Mouse (Mus musculus) MEL (cell line): Measurements from ENCODE around the gene Olfr1444. TPM values are rescaled to one million over a fixed set of nuclear protein-coding genes. Genes with fewer than 3 reads are reported as not detected.

Experiments
- DNase-seq: peaks from one replicate; pipeline ENCODE4 v3.0.0; 2011; ENCODE audit warnings: low read depth, low spot score
- H3K27ac ChIP-seq: 2 replicates; pipeline ENCODE4 v1.5.1; 2012; ENCODE audit warnings: low read depth, mild to moderate bottlenecking, control low read depth, low read length, moderate library complexity; ENCODE audit not compliant: control insufficient read depth
- H3K27me3 ChIP-seq, 2 experiments: fragments of 150-350 bp in 1 of 2; sonication (generic) in 1 of 2; 2 replicates each; pipeline ENCODE4 v1.6.1; 2012; ENCODE audit warnings: low read length in 2 of 2, mild to moderate bottlenecking in 2 of 2, improper control_type of control experiment in 1 of 2, moderate library complexity in 1 of 2; ENCODE audit not compliant: insufficient read depth in 2 of 2, control insufficient read depth in 1 of 2
- H3K36me3 ChIP-seq, 2 experiments: 2 replicates each; pipeline ENCODE4 v1.6.1; 2012 to 2014; ENCODE audit warnings: low read length in 2 of 2, improper control_type of control experiment in 1 of 2, inconsistent platforms in 1 of 2, mild to moderate bottlenecking in 1 of 2; ENCODE audit not compliant: insufficient read depth in 2 of 2, control insufficient read depth in 1 of 2
- H3K4me1 ChIP-seq, 2 experiments: fragments of 150-350 bp in 1 of 2; sonication (generic) in 1 of 2; 2 replicates each; pipeline ENCODE4 v1.6.1; 2012; ENCODE audit warnings: low read length in 2 of 2, improper control_type of control experiment in 1 of 2, mild to moderate bottlenecking in 1 of 2; ENCODE audit not compliant: insufficient read depth in 2 of 2, control insufficient read depth in 1 of 2
- H3K4me3 ChIP-seq, 2 experiments: fragments of 150-350 bp in 1 of 2; sonication (generic) in 1 of 2; 2 replicates each; pipeline ENCODE4 v1.5.1; 2012; ENCODE audit warnings: low read depth in 2 of 2, low read length in 2 of 2, mild to moderate bottlenecking in 2 of 2, moderate library complexity in 2 of 2, control low read depth in 1 of 2, improper control_type of control experiment in 1 of 2; ENCODE audit not compliant: control insufficient read depth in 1 of 2, insufficient read depth in 1 of 2
- H3K79me2 ChIP-seq: 2 replicates; pipeline ENCODE4 v1.6.1; 2012; ENCODE audit warnings: mild to moderate bottlenecking, low read length, moderate library complexity; ENCODE audit not compliant: control insufficient read depth, poor library complexity, insufficient read depth
- H3K9ac ChIP-seq: 2 replicates; pipeline ENCODE4 v1.6.1; 2012; ENCODE audit warnings: low read depth, mild to moderate bottlenecking, control low read depth, low read length, moderate library complexity; ENCODE audit not compliant: control insufficient read depth, poor library complexity, severe bottlenecking
- H3K9me3 ChIP-seq: fragments of 150-350 bp; sonication (generic); replicated peaks from 2 replicates; pipeline ENCODE4 v1.6.1; 2012; ENCODE audit warnings: mild to moderate bottlenecking, low read length, improper control_type of control experiment, moderate library complexity; ENCODE audit not compliant: insufficient read depth
- BHLHE40 ChIP-seq: IDR thresholded peaks from 2 replicates; pipeline ENCODE4 v1.6.1; 2012; ENCODE audit warnings: low read depth, mild to moderate bottlenecking, inconsistent platforms, low read length, improper control_type of control experiment, borderline replicate concordance
- CHD1 ChIP-seq: IDR thresholded peaks from 2 replicates; pipeline ENCODE4 v1.6.1; 2012; ENCODE audit warnings: low read depth, mild to moderate bottlenecking, inconsistent platforms, low read length, improper control_type of control experiment
- CTCF ChIP-seq, 3 experiments: IDR thresholded peaks in 2 of 3; conservative IDR thresholded peaks in 1 of 3; 2 replicates each; pipeline ENCODE4 v1.5.1; 2011 to 2012; ENCODE audit warnings: low read length in 3 of 3, low read depth in 2 of 3, mild to moderate bottlenecking in 2 of 3, improper control_type of control experiment in 1 of 3, inconsistent platforms in 1 of 3, mixed read lengths in 1 of 3, moderate library complexity in 1 of 3; ENCODE audit not compliant: control insufficient read depth in 1 of 3, insufficient read depth in 1 of 3, poor library complexity in 1 of 3, severe bottlenecking in 1 of 3
- E2F4 ChIP-seq: IDR thresholded peaks from 2 replicates; pipeline ENCODE4 v1.6.1; 2011; ENCODE audit warnings: low read depth, low read length, improper control_type of control experiment, borderline replicate concordance
- GABPA ChIP-seq: IDR thresholded peaks from 2 replicates; pipeline ENCODE4 v1.6.1; 2012; ENCODE audit warnings: low read depth, mild to moderate bottlenecking, inconsistent platforms, low read length, improper control_type of control experiment, moderate library complexity
- GATA1 ChIP-seq: IDR thresholded peaks from 2 replicates; pipeline ENCODE4 v1.6.1; 2011; ENCODE audit warnings: low read depth, low read length, improper control_type of control experiment
- MAFK ChIP-seq: IDR thresholded peaks from 2 replicates; pipeline ENCODE4 v1.6.1; 2011; ENCODE audit warnings: low read depth, mild to moderate bottlenecking, low read length, improper control_type of control experiment, borderline replicate concordance
- MAX ChIP-seq: IDR thresholded peaks from 2 replicates; pipeline ENCODE4 v1.6.1; 2011; ENCODE audit warnings: low read length, improper control_type of control experiment
- MAZ ChIP-seq: IDR thresholded peaks from 2 replicates; pipeline ENCODE4 v1.6.1; 2012; ENCODE audit warnings: low read depth, mild to moderate bottlenecking, inconsistent platforms, low read length, improper control_type of control experiment
- MEF2A ChIP-seq: IDR thresholded peaks from 2 replicates; pipeline ENCODE4 v1.6.1; 2014; ENCODE audit warnings: low read depth, mild to moderate bottlenecking, inconsistent platforms, low read length, improper control_type of control experiment; ENCODE audit not compliant: poor library complexity, insufficient replicate concordance, severe bottlenecking; ENCODE audit errors: extremely low read depth
- MXI1 ChIP-seq: IDR thresholded peaks from 2 replicates; pipeline ENCODE4 v1.6.1; 2011; ENCODE audit warnings: mild to moderate bottlenecking, low read depth, low read length, improper control_type of control experiment
- MYB ChIP-seq: IDR thresholded peaks from 2 replicates; pipeline ENCODE4 v1.6.1; 2011; ENCODE audit warnings: mild to moderate bottlenecking, low read depth, low read length, improper control_type of control experiment
- MYC ChIP-seq: IDR thresholded peaks from 2 replicates; pipeline ENCODE4 v1.6.1; 2011; ENCODE audit warnings: low read depth, mild to moderate bottlenecking, low read length, improper control_type of control experiment, moderate library complexity
- NELFE ChIP-seq: IDR thresholded peaks from 2 replicates; pipeline ENCODE4 v1.6.1; 2011; ENCODE audit warnings: low read depth, low read length, improper control_type of control experiment
- POLR2A ChIP-seq, 2 experiments: IDR thresholded peaks; 2 replicates each; pipeline ENCODE4 v1.6.1; 2011 to 2012; ENCODE audit warnings: low read length in 2 of 2, mild to moderate bottlenecking in 2 of 2, control low read depth in 1 of 2, improper control_type of control experiment in 1 of 2, low read depth in 1 of 2, moderate library complexity in 1 of 2; ENCODE audit not compliant: control insufficient read depth in 1 of 2, insufficient read depth in 1 of 2, poor library complexity in 1 of 2
- POLR2AphosphoS2 ChIP-seq: IDR thresholded peaks from 2 replicates; pipeline ENCODE4 v1.6.1; 2011; ENCODE audit warnings: low read length, improper control_type of control experiment
- RAD21 ChIP-seq: IDR thresholded peaks from 2 replicates; pipeline ENCODE4 v1.6.1; 2011; ENCODE audit warnings: mild to moderate bottlenecking, low read depth, low read length, improper control_type of control experiment
- RCOR1 ChIP-seq: IDR thresholded peaks from 2 replicates; pipeline ENCODE4 v1.6.1; 2012; ENCODE audit warnings: low read depth, mild to moderate bottlenecking, inconsistent platforms, low read length, improper control_type of control experiment
- SIN3A ChIP-seq: IDR thresholded peaks from 2 replicates; pipeline ENCODE4 v1.6.1; 2012; ENCODE audit warnings: low read length, improper control_type of control experiment, inconsistent platforms
- SMC3 ChIP-seq: IDR thresholded peaks from 2 replicates; pipeline ENCODE4 v1.6.1; 2011; ENCODE audit warnings: low read depth, low read length, improper control_type of control experiment
- TBP ChIP-seq: IDR thresholded peaks from 2 replicates; pipeline ENCODE4 v1.8.0; 2011; ENCODE audit warnings: low read depth, low read length, improper control_type of control experiment
- TCF12 ChIP-seq: IDR thresholded peaks from 2 replicates; pipeline ENCODE4 v1.6.1; 2014; ENCODE audit warnings: low read depth, mild to moderate bottlenecking, inconsistent platforms, low read length, improper control_type of control experiment, moderate library complexity
- UBTF ChIP-seq: IDR thresholded peaks from 2 replicates; pipeline ENCODE4 v1.6.1; 2012; ENCODE audit warnings: low read depth, mild to moderate bottlenecking, inconsistent platforms, low read length, improper control_type of control experiment, moderate library complexity, borderline replicate concordance; ENCODE audit not compliant: insufficient read depth
- USF1 ChIP-seq: IDR thresholded peaks from 2 replicates; pipeline ENCODE4 v1.6.1; 2014; ENCODE audit warnings: low read depth, mild to moderate bottlenecking, inconsistent platforms, low read length, improper control_type of control experiment, moderate library complexity
- USF2 ChIP-seq, 2 experiments: IDR thresholded peaks; 2 replicates each; pipeline ENCODE4 v1.6.1; 2011 to 2012; ENCODE audit warnings: improper control_type of control experiment in 2 of 2, low read length in 2 of 2, borderline replicate concordance in 1 of 2, inconsistent platforms in 1 of 2, low read depth in 1 of 2, mild to moderate bottlenecking in 1 of 2; ENCODE audit not compliant: insufficient read depth in 1 of 2
- ZMIZ1 ChIP-seq: IDR thresholded peaks from 2 replicates; pipeline ENCODE4 v1.6.1; 2012; ENCODE audit warnings: low read depth, mild to moderate bottlenecking, inconsistent platforms, low read length, improper control_type of control experiment, moderate library complexity
- ZNF384 ChIP-seq: IDR thresholded peaks from 2 replicates; pipeline ENCODE4 v1.6.1; 2012; ENCODE audit warnings: low read depth, mild to moderate bottlenecking, inconsistent platforms, low read length, improper control_type of control experiment
- polyA plus RNA-seq, 2 experiments: library from polyadenylated mRNA; stranded (reverse) in 1 of 2; unstranded in 1 of 2; fragments of >175 nt in 1 of 2; fragments of >200 nt in 1 of 2; gene quantifications; 2 replicates each; pipeline versions ENCODE4 v1.2.1 to v1.2.4; 2012; ENCODE audit warnings: low replicate concordance in 2 of 2, low read depth in 1 of 2; ENCODE audit not compliant: insufficient read length in 2 of 2, insufficient read depth in 1 of 2, missing spikeins in 1 of 2
- total RNA-seq: library from RNA; depleted of rRNA; stranded (reverse); fragments of 300-350 nt; gene quantifications from 2 replicates; pipeline ENCODE4 v1.2.3, GENCODE M21; 2012

Olfr1444 gene
- total and polyA plus RNA-seq, 3 experiments: 0.04 TPM; not detected in 2

- Histone ChIP-seq H3K36me3 (peaks cover 0 to 6% of the 10 kb centered on the region in 2 experiments; a peak in 2 of 4 replicates), H3K9me3 (no peaks in the 10 kb centered on the region), H3K9ac (no peak overlapping the region), H3K79me2 (no peaks in the 10 kb centered on the region), H3K4me3 (no peak overlapping the region), H3K4me1 (peaks cover 8 to 19% of the 10 kb centered on the region in 2 experiments), H3K27me3 (no peaks in the 10 kb centered on the region), H3K27ac (no peak overlapping the region)
- TF ChIP-seq MAFK (peak; percentile 73), ZNF384 (no peak)
- no peak for DNase-seq
Observed at GRCm38 (mm10) chr19:12813883-12814282, 43.2 kb upstream of the Olfr1444 start.

DNA sequence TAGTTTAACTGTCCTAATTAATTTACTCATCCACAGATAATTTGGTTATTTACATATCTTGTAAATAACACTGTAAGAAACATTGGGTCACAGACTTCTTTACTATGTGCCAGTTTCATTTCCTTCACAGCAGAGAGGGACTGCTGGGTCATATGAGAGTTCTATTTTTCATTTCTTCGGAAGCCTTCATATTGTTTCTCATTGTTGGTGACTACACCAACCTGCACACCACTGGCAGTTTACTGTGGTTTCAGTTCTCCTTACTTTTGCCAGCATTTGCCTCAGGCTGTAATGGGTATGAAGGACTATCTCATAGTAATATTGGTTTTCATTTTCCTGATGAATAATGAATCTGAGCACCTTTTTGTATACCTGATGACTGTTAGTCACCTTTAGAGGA is 38.6 kb upstream of the Olfr1444 start:
- H3K9ac ChIP-seq: no peak overlapping the region
- no peaks in the 10 kb centered on the region for H3K27me3 ChIP-seq
- H3K79me2 ChIP-seq: no peaks in the 10 kb centered on the region
- TF ChIP-seq TBP (no peak), POLR2AphosphoS2 (no peak), MAX (no peak), RCOR1 (no peak), MYB (no peak), GATA1 (no peak), MAFK (no peak), ZMIZ1 (no peak), CHD1 (no peak), ZNF384 (no peak), USF1 (no peak), MEF2A (no peak), CTCF (IDR thresholded peaks at IDR 0.05 in 2 of 3, conservative IDR thresholded peaks at IDR 0.05 in 1 of 3; ENCODE audit: control insufficient read depth in 1 of 3, insufficient read depth in 1 of 3, low read depth in 2 of 3, low read length in 3 of 3, poor library complexity in 1 of 3, severe bottlenecking in 1 of 3) (no peak), UBTF (no peak)
- no peak overlapping the region for H3K27ac ChIP-seq
- H3K4me3 ChIP-seq: no peak overlapping the region
- peaks cover 0 to 16% of the 10 kb centered on the region in 2 experiments; a peak in 2 of 4 replicates for H3K36me3 ChIP-seq
- no peak for DNase-seq
- H3K9me3 ChIP-seq: no peaks in the 10 kb centered on the region
- peaks cover 4 to 30% of the 10 kb centered on the region in 2 experiments; a peak in 3 of 4 replicates for H3K4me1 ChIP-seq

DNA sequence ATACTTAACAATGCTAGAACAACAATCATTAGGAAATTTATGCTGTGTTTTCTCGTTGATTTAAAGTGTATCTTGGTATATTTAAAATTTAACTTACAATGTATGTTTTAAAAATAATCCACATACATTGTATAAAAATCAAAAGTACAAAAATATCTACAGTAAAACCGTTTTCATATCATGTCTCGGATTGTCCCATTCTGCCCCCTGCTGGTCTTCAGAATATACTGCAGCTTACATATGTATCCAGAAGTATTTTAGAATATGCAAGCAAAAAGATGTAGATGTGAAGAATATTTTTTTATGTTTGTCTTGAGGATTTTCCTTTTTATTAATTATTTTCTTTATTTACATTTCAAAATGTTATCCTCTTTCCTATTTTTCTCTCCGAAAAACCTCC is 36.7 kb upstream of the Olfr1444 start:
- Histone ChIP-seq H3K4me3 (no peak overlapping the region), H3K9me3 (no peaks in the 10 kb centered on the region), H3K4me1 (peaks cover 4 to 28% of the 10 kb centered on the region in 2 experiments; a peak in 3 of 4 replicates), H3K79me2 (no peaks in the 10 kb centered on the region), H3K27me3 (no peaks in the 10 kb centered on the region), H3K36me3 (peaks cover 0 to 16% of the 10 kb centered on the region in 2 experiments; a peak in 2 of 4 replicates), H3K9ac (no peak overlapping the region), H3K27ac (no peak overlapping the region)
- DNase-seq: peak; percentile 73
- TF ChIP-seq E2F4 (no peak), GABPA (no peak), RAD21 (peak; percentile 86), MYC (no peak), SIN3A (no peak), NELFE (no peak), CTCF (IDR thresholded peaks at IDR 0.05 in 2 of 3, conservative IDR thresholded peaks at IDR 0.05 in 1 of 3; ENCODE audit: control insufficient read depth in 1 of 3, insufficient read depth in 1 of 3, low read depth in 2 of 3, low read length in 3 of 3, poor library complexity in 1 of 3, severe bottlenecking in 1 of 3) (peak; percentile 12 to 81 (median 31); a peak in 3 of 6 replicates), SMC3 (peak; percentile 86), TCF12 (no peak), MEF2A (no peak), BHLHE40 (no peak), MAZ (no peak), MXI1 (no peak), POLR2A (IDR thresholded peaks at IDR 0.05; ENCODE audit: control insufficient read depth in 1 of 2, insufficient read depth in 1 of 2, low read depth in 1 of 2, low read length in 2 of 2, poor library complexity in 1 of 2) (no peak), USF2 (IDR thresholded peaks at IDR 0.05; ENCODE audit: borderline replicate concordance in 1 of 2, insufficient read depth in 1 of 2, low read depth in 1 of 2, low read length in 2 of 2) (no peak)
